Mouse (Mus musculus): ENCODE data around the gene Cidec. TPM values are rescaled to one million over a fixed set of nuclear protein-coding genes. Genes with fewer than 3 reads are reported as not detected.

Gene Cidec
- polyA plus RNA-seq, 1 experiment from 2014 or later, result not detected

GRCm38 (mm10) chr6:113442442-113443090, 7.0 kb upstream of the Cidec start, which contains the start of gene Jagn1:
TSS of gene Jagn1 (plus strand) at chr6:113442569.
- peaks cover 18% of the 10 kb centered on the region for H3K4me1 ChIP-seq
- peak; percentile 97 for ATAC-seq (replicated peaks)
- peaks cover 8% of the 10 kb centered on the region for H3K36me3 ChIP-seq (replicated peaks)
- WGBS, result under 1% methylated on average over 45 of the region's 45 CpGs
- H3K27me3 ChIP-seq (replicated peaks), result no peaks in the 10 kb centered on the region
- H3K4me3 ChIP-seq, result peak within 1 kb of the TSS; percentile 100
- H3K9ac ChIP-seq, result peak within 1 kb of the TSS; percentile 97
- peak within 1 kb of the TSS; percentile 85 for H3K27ac ChIP-seq
- no peaks in the 10 kb centered on the region for H3K9me3 ChIP-seq
- peak within 1 kb of the TSS; percentile 83 for H3K4me2 ChIP-seq

GRCm38 (mm10) chr6:113442087-113442441, 6.5 kb upstream of the Cidec start:
- WGBS, result 42% methylated on average over 9 of the region's 9 CpGs
- peak overlapping the region; percentile 85 for H3K27ac ChIP-seq

DNA sequence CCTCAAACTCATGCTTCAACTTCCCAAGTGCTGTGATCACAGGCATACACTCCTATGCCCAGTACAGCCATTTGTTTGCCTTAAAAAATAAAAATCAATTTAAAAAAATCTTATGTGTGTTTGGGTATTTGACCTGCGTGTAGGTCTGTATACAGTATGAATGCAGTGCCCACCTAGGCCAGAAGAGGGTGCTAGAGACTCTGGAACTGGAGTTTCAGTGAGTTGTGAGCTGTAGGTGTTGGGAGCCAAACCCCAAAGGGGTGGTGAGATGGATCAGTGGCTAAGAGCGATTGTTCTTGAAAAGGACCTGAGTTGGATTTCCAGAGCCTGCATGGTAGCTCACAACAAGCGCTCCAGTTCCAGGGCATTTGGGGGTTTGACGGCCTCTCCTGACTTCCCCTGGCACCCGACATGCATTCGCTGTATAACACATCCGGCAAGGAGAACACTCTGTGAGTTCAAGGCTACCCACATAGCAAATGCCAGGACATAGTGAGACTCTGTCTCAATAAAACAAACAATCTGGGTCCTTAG, 5.7 kb upstream of the Cidec start:
- no peak overlapping the region for H3K4me2 ChIP-seq
- no peak overlapping the region for H3K4me3 ChIP-seq
- no peak; the same call in 1 of the 2 replicates for ATAC-seq (replicated peaks)
- 0 out of 2 replicates have a peak, but pooled peaks cover 3% of the 10 kb centered on the region for H3K27me3 ChIP-seq (replicated peaks)
- H3K27ac ChIP-seq, result no peak overlapping the region
- H3K9me3 ChIP-seq, result no peaks in the 10 kb centered on the region
- H3K4me1 ChIP-seq, result peaks cover 18% of the 10 kb centered on the region
- H3K36me3 ChIP-seq (replicated peaks), result no peaks in the 10 kb centered on the region
- no peak overlapping the region for H3K9ac ChIP-seq
- WGBS, result 53% methylated on average over 7 of the region's 7 CpGs

More at GRCm38 (mm10) chr6:113442087-113442441, 6.5 kb upstream of the Cidec start:
- peaks cover 18% of the 10 kb centered on the region for H3K4me1 ChIP-seq
- ATAC-seq (replicated peaks), result peak; percentile 62
- H3K36me3 ChIP-seq (replicated peaks), result peaks cover 3% of the 10 kb centered on the region
- peak overlapping the region; percentile 97 for H3K9ac ChIP-seq
- 0 out of 2 replicates have a peak, but pooled peaks cover 1% of the 10 kb centered on the region for H3K27me3 ChIP-seq (replicated peaks)
- H3K4me3 ChIP-seq, result peak overlapping the region; percentile 100
- no peaks in the 10 kb centered on the region for H3K9me3 ChIP-seq
- peak overlapping the region; percentile 83 for H3K4me2 ChIP-seq

DNA sequence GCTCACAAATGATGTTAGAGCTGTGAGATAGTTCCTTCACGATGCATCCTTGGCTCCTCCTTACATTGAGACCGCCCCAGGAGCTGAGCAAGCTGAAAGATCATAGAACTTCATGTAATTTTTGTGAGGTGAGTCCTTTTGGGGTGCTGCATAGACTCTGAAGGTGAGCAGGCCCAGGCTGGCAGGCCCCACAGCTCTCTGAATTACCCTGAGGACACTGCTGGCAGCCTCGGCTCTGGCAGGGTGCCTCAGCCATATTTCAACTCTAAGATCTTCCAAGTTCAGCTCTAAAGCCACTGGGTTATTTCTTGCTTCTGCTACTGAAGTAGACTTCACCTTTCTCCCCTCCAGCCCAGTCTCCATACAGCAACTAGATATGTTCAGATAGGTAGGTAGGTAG, 5.1 kb upstream of the Cidec start:
- H3K9ac ChIP-seq, result no peak overlapping the region
- WGBS, result 87% methylated on average over 3 of the region's 3 CpGs
- 0 out of 2 replicates have a peak, but pooled peaks cover 3% of the 10 kb centered on the region for H3K27me3 ChIP-seq (replicated peaks)
- no peak for ATAC-seq (replicated peaks)
- H3K4me2 ChIP-seq, result no peak overlapping the region
- no peak overlapping the region for H3K4me3 ChIP-seq
- H3K36me3 ChIP-seq (replicated peaks), result no peaks in the 10 kb centered on the region
- peaks cover 18% of the 10 kb centered on the region for H3K4me1 ChIP-seq
- no peaks in the 10 kb centered on the region for H3K9me3 ChIP-seq
- H3K27ac ChIP-seq, result no peak overlapping the region

DNA sequence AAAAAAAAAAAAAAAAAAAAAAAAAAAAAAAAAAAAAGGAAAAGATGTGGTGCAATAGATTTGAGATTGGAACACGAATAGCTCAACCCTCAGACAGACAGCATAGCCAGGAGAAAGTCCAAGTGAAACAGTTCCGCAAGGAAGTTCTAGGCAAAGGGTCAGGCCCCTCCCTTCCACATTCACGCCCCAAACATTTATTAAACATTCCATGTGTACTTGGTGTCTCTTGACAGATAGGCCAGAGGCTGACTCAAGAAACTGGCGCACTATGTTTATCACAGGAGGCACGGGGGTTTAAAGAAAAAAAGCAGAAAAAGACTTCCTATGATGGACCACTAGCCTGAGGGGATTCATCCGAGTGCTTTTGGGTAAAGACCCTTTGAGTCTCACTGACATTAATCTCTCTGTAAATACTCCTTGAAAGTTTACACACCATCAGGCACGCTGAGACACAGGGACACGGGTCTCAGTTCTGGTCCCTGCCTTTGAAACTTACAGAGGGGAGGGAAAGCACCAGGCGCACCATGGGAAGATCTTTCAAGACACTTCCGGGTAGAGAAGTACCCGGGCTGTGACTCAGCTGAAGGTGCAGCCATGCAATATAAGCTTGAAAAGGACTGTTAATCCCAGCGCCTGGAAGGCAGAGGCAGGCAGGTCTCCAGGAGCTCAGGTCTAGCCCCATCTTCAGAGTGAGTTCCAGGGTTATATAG, 3.3 kb upstream of the Cidec start:
- H3K36me3 ChIP-seq (replicated peaks), result no peaks in the 10 kb centered on the region
- H3K4me2 ChIP-seq, result no peak overlapping the region
- no peak overlapping the region for H3K4me3 ChIP-seq
- no peaks in the 10 kb centered on the region for H3K9me3 ChIP-seq
- peaks cover 15% of the 10 kb centered on the region for H3K4me1 ChIP-seq
- H3K9ac ChIP-seq, result no peak overlapping the region
- 66% methylated on average over 12 of the region's 12 CpGs for WGBS
- no peak overlapping the region for H3K27ac ChIP-seq
- ATAC-seq (replicated peaks), result no peak
- 0 out of 2 replicates have a peak, but pooled peaks cover 3% of the 10 kb centered on the region for H3K27me3 ChIP-seq (replicated peaks)

- Histone ChIP-seq H3K36me3 (replicated peaks) (no peaks in the 10 kb centered on the region), H3K27ac (no peak overlapping the region), H3K4me1 (peaks cover 5% of the 10 kb centered on the region; the same call in 1 of the 2 replicates), H3K9me3 (no peaks in the 10 kb centered on the region), H3K27me3 (replicated peaks) (0 out of 2 replicates have a peak, but pooled peaks cover 3% of the 10 kb centered on the region), H3K4me3 (no peak overlapping the region), H3K9ac (no peak overlapping the region), H3K4me2 (no peak overlapping the region)
- no peak for ATAC-seq (replicated peaks)
- 74% methylated on average over 12 of the region's 12 CpGs for whole genome bisulfite sequencing
These were observed 1.6 kb upstream of the Cidec start for GRCm38 (mm10) chr6:113437135-113437534.

- 77% methylated on average over 7 of the region's 7 CpGs for WGBS
- no peak for ATAC-seq (replicated peaks)
These were observed 869 bp downstream of the Cidec start for GRCm38 (mm10) chr6:113434691-113435090.

DNA sequence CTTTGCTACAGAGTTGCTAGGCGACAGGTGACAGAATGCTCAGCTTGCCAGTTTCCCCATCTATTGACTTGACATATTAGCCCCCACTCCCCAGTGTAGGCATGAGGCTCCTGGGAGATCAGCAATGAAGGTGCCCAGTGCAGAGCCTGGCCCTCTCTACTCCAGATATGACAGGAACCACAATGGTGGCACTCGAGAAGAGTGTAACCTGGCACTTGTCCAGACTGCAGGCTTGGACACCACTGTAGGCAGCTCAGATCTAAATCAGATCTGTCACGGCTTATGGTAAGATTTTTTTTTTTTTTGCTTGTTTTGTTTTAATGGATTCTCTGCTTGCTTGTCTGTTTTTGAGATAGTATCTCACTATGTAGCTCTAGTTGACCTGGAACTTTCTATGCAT, 1.9 kb downstream of the Cidec start:
- no peak overlapping the region for H3K9ac ChIP-seq
- ATAC-seq (replicated peaks), result no peak
- H3K27ac ChIP-seq, result no peak overlapping the region
- 0 out of 2 replicates have a peak, but pooled peaks cover 3% of the 10 kb centered on the region for H3K27me3 ChIP-seq (replicated peaks)
- H3K4me2 ChIP-seq, result no peak overlapping the region
- no peaks in the 10 kb centered on the region for H3K9me3 ChIP-seq
- H3K4me3 ChIP-seq, result no peak overlapping the region
- WGBS, result 75% methylated on average over 3 of the region's 3 CpGs
- H3K36me3 ChIP-seq (replicated peaks), result no peaks in the 10 kb centered on the region
- H3K4me1 ChIP-seq, result no peaks in the 10 kb centered on the region

More at GRCm38 (mm10) chr6:113434691-113435090, 869 bp downstream of the Cidec start:
- no peaks in the 10 kb centered on the region for H3K36me3 ChIP-seq (replicated peaks)
- H3K4me3 ChIP-seq, result no peak overlapping the region
- no peak overlapping the region for H3K9ac ChIP-seq
- H3K27me3 ChIP-seq (replicated peaks), result 0 out of 2 replicates have a peak, but pooled peaks cover 3% of the 10 kb centered on the region
- no peaks in the 10 kb centered on the region for H3K4me1 ChIP-seq
- no peaks in the 10 kb centered on the region for H3K9me3 ChIP-seq
- H3K4me2 ChIP-seq, result no peak overlapping the region
- H3K27ac ChIP-seq, result no peak overlapping the region

GRCm38 (mm10) chr6:113431801-113432200, 3.8 kb downstream of the Cidec start:
- H3K9me3 ChIP-seq, result no peaks in the 10 kb centered on the region

GRCm38 (mm10) chr6:113430846-113431245, 4.7 kb downstream of the Cidec start:
- H3K27ac ChIP-seq, result no peak overlapping the region

More at GRCm38 (mm10) chr6:113431801-113432200, 3.8 kb downstream of the Cidec start:
- no peak for ATAC-seq (replicated peaks)
- Histone ChIP-seq H3K27me3 (replicated peaks) (no peaks in the 10 kb centered on the region), H3K36me3 (replicated peaks) (no peaks in the 10 kb centered on the region), H3K27ac (no peak overlapping the region), H3K4me2 (no peak overlapping the region), H3K4me1 (no peaks in the 10 kb centered on the region), H3K4me3 (no peak overlapping the region), H3K9ac (no peak overlapping the region)
- 63% methylated on average over 3 of the region's 3 CpGs for WGBS

DNA sequence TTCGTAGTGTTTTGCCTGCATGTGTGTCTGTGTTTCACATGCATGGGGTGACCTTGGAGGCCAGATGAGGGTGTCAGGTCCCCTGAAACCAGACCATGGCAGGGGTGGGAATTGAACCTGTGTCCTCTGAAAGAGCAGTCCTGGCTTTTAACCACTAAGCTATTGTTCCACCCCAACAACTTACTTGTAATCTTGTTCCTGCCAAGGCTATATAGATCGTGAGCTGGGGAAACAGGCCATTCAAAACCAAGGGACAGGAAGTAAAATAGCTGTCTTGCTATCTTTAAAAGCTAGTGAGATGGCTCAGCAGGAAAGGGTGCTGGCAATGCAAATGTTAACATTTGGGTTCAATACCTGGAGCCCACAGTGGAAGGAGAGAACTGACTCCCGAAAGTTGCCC, 5.6 kb downstream of the Cidec start:
- ATAC-seq (replicated peaks), result no peak

More at GRCm38 (mm10) chr6:113430846-113431245, 4.7 kb downstream of the Cidec start:
- Histone ChIP-seq H3K4me2 (no peak overlapping the region), H3K9me3 (no peaks in the 10 kb centered on the region), H3K9ac (no peak overlapping the region), H3K36me3 (replicated peaks) (no peaks in the 10 kb centered on the region), H3K4me1 (no peaks in the 10 kb centered on the region), H3K4me3 (no peak overlapping the region), H3K27me3 (replicated peaks) (no peaks in the 10 kb centered on the region)
- 73% methylated on average over 3 of the region's 3 CpGs for WGBS
- no peak for ATAC-seq (replicated peaks)

DNA sequence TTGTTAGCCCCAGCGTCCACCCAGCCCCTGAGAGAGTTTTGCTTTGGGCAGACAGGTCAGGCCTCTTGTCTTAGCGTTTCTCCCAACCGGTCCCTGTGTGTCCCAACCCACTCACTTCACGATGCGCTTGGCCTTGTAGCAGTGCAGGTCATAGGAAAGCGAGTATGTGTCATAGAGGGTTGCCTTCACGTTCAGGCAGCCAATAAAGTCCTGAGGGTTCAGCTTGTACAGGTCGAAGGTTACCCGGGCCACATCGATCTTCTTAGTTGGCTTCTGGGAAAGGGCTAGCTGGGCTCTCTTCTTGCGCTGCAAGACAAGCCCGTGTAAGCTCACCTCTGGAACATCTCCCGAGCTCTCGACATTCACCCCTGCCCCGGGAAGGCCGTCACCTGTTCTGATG, 7.6 kb downstream of the Cidec start:
- no peak overlapping the region for H3K4me2 ChIP-seq
- 93% methylated on average over 16 of the region's 16 CpGs for whole genome bisulfite sequencing
- no peak overlapping the region for H3K27ac ChIP-seq
- ATAC-seq (replicated peaks), result no peak
- no peaks in the 10 kb centered on the region for H3K36me3 ChIP-seq (replicated peaks)
- H3K27me3 ChIP-seq (replicated peaks), result no peaks in the 10 kb centered on the region
- H3K4me3 ChIP-seq, result no peak overlapping the region
- no peak overlapping the region for H3K9ac ChIP-seq
- no peaks in the 10 kb centered on the region for H3K9me3 ChIP-seq
- no peaks in the 10 kb centered on the region for H3K4me1 ChIP-seq

More for the DNA sequence above, 5.6 kb downstream of the Cidec start:
- 80% methylated on average over 3 of the region's 3 CpGs for WGBS
- Histone ChIP-seq H3K4me1 (no peaks in the 10 kb centered on the region), H3K4me2 (no peak overlapping the region), H3K27ac (no peak overlapping the region), H3K36me3 (replicated peaks) (no peaks in the 10 kb centered on the region), H3K9ac (no peak overlapping the region), H3K9me3 (no peaks in the 10 kb centered on the region), H3K4me3 (no peak overlapping the region), H3K27me3 (replicated peaks) (no peaks in the 10 kb centered on the region)

Measured in midbrain, embryonic 15.5 days (tissue).